Mouse (Mus musculus): ENCODE measurements around the gene Scamp4.
"Not testable (repeated sequence)": the region's sequence is repeated elsewhere in the genome, so short reads cannot be mapped to it uniquely, and the experiment has no call there.

Gene Scamp4

GRCm38 (mm10) chr10:80578131-80578750 is 24.4 kb upstream of the Scamp4 start:
- peak; percentile 95 for DNase-seq (ENCODE audit: low read depth)

GRCm38 (mm10) chr10:80578911-80579310 is 23.8 kb upstream of the Scamp4 start:
- DNase-seq (ENCODE audit: low read depth) = peak; percentile 94

- no peak for DNase-seq (ENCODE audit: low read depth)
Observed at GRCm38 (mm10) chr10:80583047-80583446, 19.6 kb upstream of the Scamp4 start.

GRCm38 (mm10) chr10:80584045-80584488 is 18.6 kb upstream of the Scamp4 start:
- no peak for DNase-seq (ENCODE audit: low read depth)

GRCm38 (mm10) chr10:80584642-80585552 is 17.8 kb upstream of the Scamp4 start:
- no peak for DNase-seq (ENCODE audit: low read depth)

GRCm38 (mm10) chr10:80585581-80585980 is 17.1 kb upstream of the Scamp4 start:
- DNase-seq (ENCODE audit: low read depth) = no peak

GRCm38 (mm10) chr10:80586407-80587304 is 16.0 kb upstream of the Scamp4 start:
- DNase-seq (ENCODE audit: low read depth) = no peak

- DNase-seq (ENCODE audit: low read depth) = no peak
Observed at GRCm38 (mm10) chr10:80587305-80587657, 15.4 kb upstream of the Scamp4 start.

GRCm38 (mm10) chr10:80589127-80589878 is 13.4 kb upstream of the Scamp4 start:
- peak; percentile 63 for DNase-seq (ENCODE audit: low read depth)

GRCm38 (mm10) chr10:80589879-80590854 is 12.5 kb upstream of the Scamp4 start, which contains the start of gene Abhd17a:
Abhd17a (minus strand) TSS chr10:80590341.
- peak; percentile 98 for DNase-seq (ENCODE audit: low read depth)

- DNase-seq (ENCODE audit: low read depth) = no peak
Observed at GRCm38 (mm10) chr10:80596318-80596717, 6.4 kb upstream of the Scamp4 start.

- DNase-seq (ENCODE audit: low read depth) = no peak
Observed at GRCm38 (mm10) chr10:80603364-80603763, 692 bp downstream of the Scamp4 start.

GRCm38 (mm10) chr10:80604001-80604509 is 1.4 kb downstream of the Scamp4 start:
- DNase-seq (ENCODE audit: low read depth) = no peak

GRCm38 (mm10) chr10:80604988-80605387 is 2.3 kb downstream of the Scamp4 start:
- no peak for DNase-seq (ENCODE audit: low read depth)

GRCm38 (mm10) chr10:80605721-80606120 is 3.0 kb downstream of the Scamp4 start, which contains the start of gene Gm49322:
Gm49322 (plus strand) TSS chr10:80606021.
- DNase-seq (ENCODE audit: low read depth) = not testable (repeated sequence)

GRCm38 (mm10) chr10:80606306-80606705 is 3.6 kb downstream of the Scamp4 start:
- peak; percentile 78 for DNase-seq (ENCODE audit: low read depth)

GRCm38 (mm10) chr10:80606737-80607350 is 4.2 kb downstream of the Scamp4 start:
- no peak for DNase-seq (ENCODE audit: low read depth)

GRCm38 (mm10) chr10:80608435-80608834 is 5.8 kb downstream of the Scamp4 start:
- no peak for DNase-seq (ENCODE audit: low read depth)

- no peak for DNase-seq (ENCODE audit: low read depth)
Observed at GRCm38 (mm10) chr10:80609269-80609924, 6.7 kb downstream of the Scamp4 start.
